Mouse (Mus musculus): ENCODE measurements around the gene Rgs6.

Rgs6 gene

GRCm38 (mm10) chr12:82883079-82883478, 295.0 kb downstream of the Rgs6 start:
- no peak for DNase-seq

GRCm38 (mm10) chr12:82894971-82895838, 307.1 kb downstream of the Rgs6 start:
- no peak for DNase-seq

- DNase-seq = no peak
Measured at GRCm38 (mm10) chr12:82905773-82906172, 317.7 kb downstream of the Rgs6 start.

GRCm38 (mm10) chr12:82910846-82911245, 322.8 kb downstream of the Rgs6 start:
- no peak for DNase-seq

- DNase-seq = no peak
Measured at GRCm38 (mm10) chr12:82914127-82914526, 326.0 kb downstream of the Rgs6 start.

- no peak for DNase-seq
Measured at GRCm38 (mm10) chr12:82920146-82920545, 332.1 kb downstream of the Rgs6 start.

- no peak for DNase-seq
Measured at GRCm38 (mm10) chr12:82921287-82922015, 333.4 kb downstream of the Rgs6 start.

- no peak for DNase-seq
Measured at GRCm38 (mm10) chr12:82922856-82923506, 334.9 kb downstream of the Rgs6 start.

GRCm38 (mm10) chr12:82932706-82933461, 344.8 kb downstream of the Rgs6 start:
- peak; percentile 62 to 70 for DNase-seq

- no peak for DNase-seq
Measured at GRCm38 (mm10) chr12:82935121-82935762, 347.1 kb downstream of the Rgs6 start.

GRCm38 (mm10) chr12:82935767-82936166, 347.7 kb downstream of the Rgs6 start:
- no peak for DNase-seq

GRCm38 (mm10) chr12:82940461-82940860, 352.4 kb downstream of the Rgs6 start:
- DNase-seq = no peak

- peak; percentile 83 to 88 for DNase-seq
Measured at GRCm38 (mm10) chr12:82946507-82946906, 358.4 kb downstream of the Rgs6 start.

- no peak for DNase-seq
Measured at GRCm38 (mm10) chr12:82961111-82961510, 373.0 kb downstream of the Rgs6 start.

- no peak for DNase-seq
Measured at GRCm38 (mm10) chr12:82961852-82962251, 373.8 kb downstream of the Rgs6 start.

- DNase-seq = no peak
Measured at GRCm38 (mm10) chr12:82970521-82971105, 382.5 kb downstream of the Rgs6 start.

- DNase-seq = no peak
Measured at GRCm38 (mm10) chr12:82971176-82971575, 383.1 kb downstream of the Rgs6 start.

- DNase-seq = no peak
Measured at GRCm38 (mm10) chr12:82972661-82973060, 384.6 kb downstream of the Rgs6 start.

GRCm38 (mm10) chr12:82973771-82974170, 385.7 kb downstream of the Rgs6 start:
- no peak for DNase-seq

GRCm38 (mm10) chr12:82978275-82978674, 390.2 kb downstream of the Rgs6 start:
- no peak for DNase-seq

GRCm38 (mm10) chr12:82982716-82983115, 394.6 kb downstream of the Rgs6 start:
- DNase-seq = no peak

- no peak for DNase-seq
Measured at GRCm38 (mm10) chr12:82985300-82985699, 397.2 kb downstream of the Rgs6 start.

Measured in cerebellum, postnatal 36 days (tissue).